Mouse (Mus musculus): Measurements from ENCODE around the gene Rps6ka5. TPM values are rescaled to one million over a fixed set of nuclear protein-coding genes. Genes with fewer than 3 reads are reported as not detected.

Rps6ka5 gene
- polyA plus RNA-seq, 1 experiment, result 1.1 TPM

DNA sequence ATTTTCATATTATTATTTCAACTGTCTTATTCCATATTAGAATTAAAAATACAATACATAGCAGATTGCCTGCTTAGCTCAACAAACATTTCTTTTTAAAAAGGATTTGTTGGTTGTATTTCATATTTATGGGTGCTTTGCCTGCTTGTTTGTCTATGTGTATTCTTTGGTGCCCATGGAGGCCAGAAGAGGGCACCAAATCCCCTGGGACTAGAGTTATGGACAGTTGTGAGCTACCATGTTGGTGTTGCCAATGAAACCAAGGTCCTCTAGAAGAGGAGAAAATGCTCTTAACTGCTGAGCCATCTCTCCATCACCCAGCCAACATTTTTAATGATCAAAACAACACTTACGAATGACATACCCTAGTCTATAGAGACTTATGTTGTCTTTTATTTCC lies 120.0 kb downstream of the Rps6ka5 start:
- TF ChIP-seq CTCF (conservative IDR thresholded peaks at IDR 0.05; ENCODE audit: insufficient read depth, insufficient read length, low read depth, low read length) (peak; percentile 54), POLR2A (IDR thresholded peaks at IDR 0.05; ENCODE audit: low read depth, low read length) (no peak)
- 96% methylated on average over 1 of the region's 1 CpGs for WGBS
- no peaks in the 10 kb centered on the region for H3K27me3 ChIP-seq (replicated peaks; ENCODE audit: control insufficient read depth, insufficient read depth, low read length)
- DNase-seq, result peak; percentile 47
- no peaks in the 10 kb centered on the region for H3K4me1 ChIP-seq (ENCODE audit: control insufficient read depth, insufficient read depth, low read length)
- H3K4me3 ChIP-seq (ENCODE audit: insufficient read depth, low read depth, low read length), result no peak overlapping the region
- no peak overlapping the region for H3K27ac ChIP-seq (ENCODE audit: insufficient read depth, low read depth, low read length)
- no peaks in the 10 kb centered on the region for H3K36me3 ChIP-seq (ENCODE audit: control insufficient read depth, insufficient read depth, low read length)

DNA sequence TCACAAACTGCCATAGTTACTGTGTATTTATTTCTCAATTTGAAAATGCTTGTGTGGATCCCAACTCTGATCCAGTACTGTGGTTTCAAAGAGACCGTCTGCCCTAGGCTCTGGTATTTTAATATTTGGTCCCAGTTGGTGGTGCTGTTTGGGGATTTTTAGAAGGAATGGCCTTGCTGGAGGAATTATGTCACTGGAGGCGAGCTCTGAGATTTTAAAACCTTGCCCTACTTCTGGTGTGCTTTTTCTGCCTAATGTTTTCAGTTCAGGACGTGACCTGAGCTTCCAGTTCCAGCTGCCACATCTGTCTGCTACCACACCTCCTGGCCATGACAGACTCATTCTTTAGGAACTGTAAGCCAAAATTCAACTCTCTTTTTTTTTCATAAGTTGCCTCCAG lies 121.2 kb downstream of the Rps6ka5 start:
- H3K4me1 ChIP-seq (ENCODE audit: control insufficient read depth, insufficient read depth, low read length), result no peaks in the 10 kb centered on the region
- TF ChIP-seq CTCF (conservative IDR thresholded peaks at IDR 0.05; ENCODE audit: insufficient read depth, insufficient read length, low read depth, low read length), result no peak
- TF ChIP-seq POLR2A (IDR thresholded peaks at IDR 0.05; ENCODE audit: low read depth, low read length), result no peak
- no peak for DNase-seq
- no peak overlapping the region for H3K4me3 ChIP-seq (ENCODE audit: insufficient read depth, low read depth, low read length)
- H3K27ac ChIP-seq (ENCODE audit: insufficient read depth, low read depth, low read length), result no peak overlapping the region
- H3K36me3 ChIP-seq (ENCODE audit: control insufficient read depth, insufficient read depth, low read length), result no peaks in the 10 kb centered on the region
- WGBS, result 73% methylated on average over 3 of the region's 3 CpGs
- no peaks in the 10 kb centered on the region for H3K27me3 ChIP-seq (replicated peaks; ENCODE audit: control insufficient read depth, insufficient read depth, low read length)

DNA sequence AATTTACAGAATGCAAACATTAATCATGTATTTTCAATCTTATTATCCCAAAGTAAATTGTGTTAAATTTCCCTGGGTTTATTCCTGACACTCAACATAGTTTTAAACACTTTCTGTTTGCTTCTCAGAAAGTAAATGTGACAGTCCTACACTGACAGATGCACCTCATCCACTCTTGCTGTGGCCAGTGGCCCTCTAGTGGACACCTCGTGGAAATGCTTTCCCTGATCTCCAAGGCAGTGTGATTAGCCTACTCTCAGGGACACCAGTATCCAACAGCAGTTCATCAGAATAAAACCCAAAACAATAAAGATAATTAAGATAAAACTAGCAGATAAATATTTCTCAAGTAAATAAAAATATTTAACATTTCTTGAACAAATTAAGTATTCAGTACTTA lies 122.2 kb downstream of the Rps6ka5 start:
- WGBS, result 2% methylated on average over 1 of the region's 1 CpGs
- Histone ChIP-seq H3K4me3 (ENCODE audit: insufficient read depth, low read depth, low read length) (no peak overlapping the region), H3K36me3 (ENCODE audit: control insufficient read depth, insufficient read depth, low read length) (no peaks in the 10 kb centered on the region), H3K27me3 (replicated peaks; ENCODE audit: control insufficient read depth, insufficient read depth, low read length) (no peaks in the 10 kb centered on the region), H3K4me1 (ENCODE audit: control insufficient read depth, insufficient read depth, low read length) (no peaks in the 10 kb centered on the region), H3K27ac (ENCODE audit: insufficient read depth, low read depth, low read length) (no peak overlapping the region)
- TF ChIP-seq CTCF (conservative IDR thresholded peaks at IDR 0.05; ENCODE audit: insufficient read depth, insufficient read length, low read depth, low read length), result peak; percentile 93
- TF ChIP-seq POLR2A (IDR thresholded peaks at IDR 0.05; ENCODE audit: low read depth, low read length), result no peak
- DNase-seq, result peak; percentile 61

DNA sequence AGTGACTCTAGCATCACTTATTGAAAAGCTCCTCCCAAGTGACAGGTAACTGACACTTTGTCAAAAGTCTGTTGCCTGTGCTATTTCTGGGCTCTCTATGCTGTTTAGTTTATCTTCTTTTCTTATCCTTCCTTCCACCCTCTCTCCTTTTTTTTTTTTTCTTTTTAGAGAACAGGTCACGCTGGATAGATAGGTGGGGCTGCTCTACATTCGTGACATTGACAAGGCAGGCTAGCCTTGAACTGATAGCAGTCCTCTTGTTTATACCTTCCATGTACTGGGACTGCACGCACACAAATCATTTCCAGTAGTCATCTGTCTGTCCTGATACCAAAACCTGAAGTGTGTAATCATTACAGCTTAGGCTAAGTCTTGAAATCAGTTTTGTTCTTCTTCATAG lies 132.1 kb downstream of the Rps6ka5 start:
- no peaks in the 10 kb centered on the region for H3K27me3 ChIP-seq (replicated peaks; ENCODE audit: control insufficient read depth, insufficient read depth, low read length)
- H3K36me3 ChIP-seq (ENCODE audit: control insufficient read depth, insufficient read depth, low read length), result no peaks in the 10 kb centered on the region
- H3K4me1 ChIP-seq (ENCODE audit: control insufficient read depth, insufficient read depth, low read length), result no peaks in the 10 kb centered on the region
- H3K27ac ChIP-seq (ENCODE audit: insufficient read depth, low read depth, low read length), result no peak overlapping the region
- TF ChIP-seq CTCF (conservative IDR thresholded peaks at IDR 0.05; ENCODE audit: insufficient read depth, insufficient read length, low read depth, low read length) (no peak), POLR2A (IDR thresholded peaks at IDR 0.05; ENCODE audit: low read depth, low read length) (no peak)
- DNase-seq, result no peak
- H3K4me3 ChIP-seq (ENCODE audit: insufficient read depth, low read depth, low read length), result no peak overlapping the region
- 98% methylated on average over 3 of the region's 3 CpGs for WGBS

DNA sequence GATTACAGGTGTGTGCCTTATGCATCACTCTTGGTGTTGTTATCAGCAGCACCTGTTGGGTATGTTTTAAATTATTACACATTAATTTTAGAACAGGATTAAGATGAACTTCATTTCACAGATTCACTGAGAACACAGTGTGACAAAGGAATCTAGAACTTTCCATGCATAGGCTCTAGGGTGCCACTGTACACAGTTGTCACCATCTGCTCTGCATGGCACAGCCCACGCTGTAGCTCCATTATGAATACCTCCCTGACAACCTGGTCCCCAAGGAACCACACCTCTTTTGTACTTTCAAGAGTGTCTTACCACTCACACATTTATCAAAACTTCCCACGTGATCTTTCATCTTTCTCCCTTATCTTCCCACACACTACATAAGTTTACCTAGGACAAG lies 140.2 kb downstream of the Rps6ka5 start:
- no peak for TF ChIP-seq CTCF (conservative IDR thresholded peaks at IDR 0.05; ENCODE audit: insufficient read depth, insufficient read length, low read depth, low read length)
- no peak for TF ChIP-seq POLR2A (IDR thresholded peaks at IDR 0.05; ENCODE audit: low read depth, low read length)
- no peaks in the 10 kb centered on the region for H3K27me3 ChIP-seq (replicated peaks; ENCODE audit: control insufficient read depth, insufficient read depth, low read length)
- no peak overlapping the region for H3K27ac ChIP-seq (ENCODE audit: insufficient read depth, low read depth, low read length)
- H3K4me3 ChIP-seq (ENCODE audit: insufficient read depth, low read depth, low read length), result no peak overlapping the region
- WGBS, result 87% methylated on average over 2 of the region's 2 CpGs
- no peaks in the 10 kb centered on the region for H3K4me1 ChIP-seq (ENCODE audit: control insufficient read depth, insufficient read depth, low read length)
- H3K36me3 ChIP-seq (ENCODE audit: control insufficient read depth, insufficient read depth, low read length), result no peaks in the 10 kb centered on the region
- DNase-seq, result no peak

DNA sequence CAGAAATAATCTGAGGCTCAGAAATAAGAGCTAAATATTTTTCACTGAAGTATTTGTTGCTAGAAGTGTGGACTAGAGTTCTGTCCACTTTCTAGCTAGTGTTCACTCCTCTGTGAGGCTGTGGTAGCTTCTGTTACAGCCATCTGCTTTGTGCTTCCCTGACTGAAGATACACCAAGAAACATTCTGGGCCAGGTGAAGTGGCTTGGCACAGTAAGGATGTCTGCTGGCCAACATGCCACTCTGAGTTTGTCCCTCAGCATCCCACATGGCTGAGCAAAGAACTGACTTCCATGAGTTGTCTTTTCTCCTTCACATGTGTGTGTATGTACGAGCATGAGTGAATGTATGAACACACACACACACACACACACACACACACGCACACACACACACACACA lies 147.6 kb downstream of the Rps6ka5 start:
- WGBS, result 91% methylated on average over 2 of the region's 2 CpGs
- no peak overlapping the region for H3K27ac ChIP-seq (ENCODE audit: insufficient read depth, low read depth, low read length)
- TF ChIP-seq CTCF (conservative IDR thresholded peaks at IDR 0.05; ENCODE audit: insufficient read depth, insufficient read length, low read depth, low read length), result no peak
- TF ChIP-seq POLR2A (IDR thresholded peaks at IDR 0.05; ENCODE audit: low read depth, low read length), result no peak
- no peaks in the 10 kb centered on the region for H3K4me1 ChIP-seq (ENCODE audit: control insufficient read depth, insufficient read depth, low read length)
- no peak for DNase-seq
- H3K36me3 ChIP-seq (ENCODE audit: control insufficient read depth, insufficient read depth, low read length), result no peaks in the 10 kb centered on the region
- no peaks in the 10 kb centered on the region for H3K27me3 ChIP-seq (replicated peaks; ENCODE audit: control insufficient read depth, insufficient read depth, low read length)
- H3K4me3 ChIP-seq (ENCODE audit: insufficient read depth, low read depth, low read length), result no peak overlapping the region

DNA sequence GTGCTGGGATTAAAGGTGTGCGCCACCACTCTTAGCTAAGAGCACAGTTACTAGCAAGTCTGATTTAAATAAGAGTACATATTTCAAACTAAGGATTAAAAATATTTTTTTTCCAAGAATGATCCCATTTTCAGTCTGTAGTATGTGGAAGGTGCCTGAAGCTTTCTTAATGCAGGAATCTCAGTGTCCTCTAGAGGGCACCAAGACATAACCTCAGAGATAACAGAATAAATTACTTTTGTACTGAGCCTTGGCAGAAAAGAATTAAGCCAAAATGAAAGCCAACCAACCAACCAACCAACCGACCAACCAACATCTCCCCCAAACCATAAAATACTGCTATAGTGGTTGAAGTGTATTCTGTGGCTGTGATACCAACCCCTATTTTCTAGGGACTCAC lies 148.5 kb downstream of the Rps6ka5 start:
- Histone ChIP-seq H3K4me3 (ENCODE audit: insufficient read depth, low read depth, low read length) (no peak overlapping the region), H3K27ac (ENCODE audit: insufficient read depth, low read depth, low read length) (no peak overlapping the region), H3K4me1 (ENCODE audit: control insufficient read depth, insufficient read depth, low read length) (no peaks in the 10 kb centered on the region), H3K27me3 (replicated peaks; ENCODE audit: control insufficient read depth, insufficient read depth, low read length) (no peaks in the 10 kb centered on the region), H3K36me3 (ENCODE audit: control insufficient read depth, insufficient read depth, low read length) (no peaks in the 10 kb centered on the region)
- 50% methylated on average over 2 of the region's 2 CpGs for WGBS
- DNase-seq, result peak; percentile 65
- TF ChIP-seq CTCF (conservative IDR thresholded peaks at IDR 0.05; ENCODE audit: insufficient read depth, insufficient read length, low read depth, low read length), result no peak

DNA sequence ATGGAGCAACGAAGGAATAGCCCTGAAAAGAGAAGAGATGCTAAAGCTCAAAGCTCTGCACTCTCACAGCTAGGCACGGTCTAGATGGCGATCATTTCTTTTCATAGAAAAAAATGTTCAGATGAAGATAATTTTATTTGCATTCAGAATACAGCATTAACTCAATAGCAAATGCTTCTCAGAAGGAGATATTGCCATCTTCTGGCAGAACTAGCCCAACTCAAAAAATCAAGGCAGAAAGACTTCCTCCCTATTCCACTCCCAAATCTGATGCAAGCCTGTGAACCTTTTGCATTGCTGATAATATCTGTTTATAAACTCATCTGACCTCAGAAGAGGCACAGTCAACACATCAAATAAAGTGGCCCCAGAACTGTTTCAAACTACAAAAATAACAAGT lies 151.0 kb downstream of the Rps6ka5 start:
- Histone ChIP-seq H3K27ac (ENCODE audit: insufficient read depth, low read depth, low read length) (no peak overlapping the region), H3K36me3 (ENCODE audit: control insufficient read depth, insufficient read depth, low read length) (no peaks in the 10 kb centered on the region), H3K27me3 (replicated peaks; ENCODE audit: control insufficient read depth, insufficient read depth, low read length) (no peaks in the 10 kb centered on the region), H3K4me1 (ENCODE audit: control insufficient read depth, insufficient read depth, low read length) (no peaks in the 10 kb centered on the region), H3K4me3 (ENCODE audit: insufficient read depth, low read depth, low read length) (no peak overlapping the region)
- WGBS, result 85% methylated on average over 3 of the region's 3 CpGs
- no peak for TF ChIP-seq CTCF (conservative IDR thresholded peaks at IDR 0.05; ENCODE audit: insufficient read depth, insufficient read length, low read depth, low read length)
- no peak for DNase-seq

Data from kidney, adult 2 months (tissue).